Mouse (Mus musculus) 416B (cell line): ENCODE results near the gene Gjc3.

Source experiments
- DNase-seq: peaks from one replicate; pipeline ENCODE4 v3.0.0; 2011; ENCODE audit warnings: low read depth

Gjc3 gene

DNA sequence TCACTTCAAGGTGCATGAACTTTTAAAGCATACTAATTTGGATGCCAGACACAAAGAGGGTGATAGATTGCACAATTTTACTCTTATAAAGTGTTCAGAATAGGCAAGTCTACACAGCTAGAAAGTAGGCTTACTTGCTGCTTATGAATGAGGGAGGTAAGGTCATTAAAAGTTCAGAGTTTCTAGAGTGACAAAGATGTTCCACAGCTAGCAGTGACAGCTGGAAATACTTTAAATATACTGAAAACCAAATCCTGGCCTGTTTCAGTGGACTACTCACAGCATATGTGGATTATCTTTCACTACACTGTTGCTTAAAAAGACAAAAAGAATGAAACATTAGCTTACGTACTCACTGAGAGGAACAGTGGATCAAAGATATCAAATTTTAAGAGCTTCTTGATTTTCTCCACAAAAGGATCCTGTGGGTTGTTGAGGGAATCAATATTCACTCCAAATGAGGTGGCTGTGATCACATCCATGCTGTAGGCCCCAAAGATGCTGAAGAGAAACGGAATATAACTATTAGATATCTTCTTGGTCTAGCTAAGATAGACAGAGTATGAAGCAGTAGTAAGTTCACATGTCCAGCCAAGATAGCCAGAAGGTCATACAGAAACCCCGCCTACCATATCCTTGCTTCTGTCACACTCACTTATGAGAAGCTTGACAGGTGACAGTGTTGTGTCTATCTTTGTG lies 53.2 kb downstream of the Gjc3 start:
- no peak for DNase-seq
